In the genomic region with DNA sequence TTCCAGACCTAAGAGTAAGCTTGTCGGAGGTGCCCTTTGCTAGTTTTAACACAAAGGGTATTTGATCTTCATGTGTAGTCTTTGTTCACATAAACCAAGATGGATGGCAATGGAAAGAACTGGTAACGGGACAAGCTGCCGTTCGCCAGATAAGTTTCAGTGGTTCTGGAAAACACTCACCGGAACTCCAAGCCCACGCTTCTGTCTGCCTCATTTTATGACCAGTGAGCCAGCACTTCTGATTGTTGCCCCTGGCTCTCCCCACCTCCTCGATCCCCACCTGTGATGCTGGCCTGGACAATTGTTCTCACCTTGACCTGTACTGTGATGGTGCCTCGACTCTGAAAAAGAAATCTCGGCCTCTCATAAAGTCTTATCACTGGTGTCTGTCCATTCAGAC, we compare ENCODE assay signal across 22 mouse cellular contexts.
DNase-seq lines count a peak whose midpoint lies in the region; ATAC-seq lines count a peak whose summit lies in the region.
"Had no signal": no experiment of that assay in that cellular context is flagged by ENCODE, and none has a peak within 500 bp of the region (broad histone marks: within the 10 kb centered on the region; RNA-seq: fewer than 3 reads in every experiment).

No protein-coding gene starts in this region.

- no peaks in the 10 kb centered on the region; the same call in 1 of the 2 replicates for H3K36me3 ChIP-seq in forebrain, embryonic 16.5 days (ENCODE audit: control insufficient read depth, insufficient read depth)
- H3K36me3 ChIP-seq in forebrain, embryonic 12.5 days (replicated peaks): peaks cover 12% of the 10 kb centered on the region
- peaks cover 74% of the 10 kb centered on the region for H3K36me3 ChIP-seq in heart, embryonic 13.5 days
- H3K36me3 ChIP-seq in heart, embryonic 10.5 days: peaks cover 52% of the 10 kb centered on the region
- no peaks in the 10 kb centered on the region for H3K36me3 ChIP-seq in midbrain, embryonic 15.5 days (replicated peaks)
- H3K36me3 ChIP-seq in midbrain, embryonic 10.5 days: peaks cover 17% of the 10 kb centered on the region

- 90% methylated on average over 9 of the region's 9 CpGs for WGBS in forebrain, embryonic 16.5 days
- 89% methylated on average over 9 of the region's 9 CpGs for WGBS in forebrain, embryonic 12.5 days
- 77% methylated on average over 9 of the region's 9 CpGs for WGBS in heart, embryonic 13.5 days
- 78% methylated on average over 9 of the region's 9 CpGs for WGBS in heart, embryonic 10.5 days
- WGBS in midbrain, embryonic 15.5 days: 92% methylated on average over 9 of the region's 9 CpGs
- WGBS in midbrain, embryonic 10.5 days: 92% methylated on average over 9 of the region's 9 CpGs

- DNase-seq in heart, embryonic 10.5 days (ENCODE audit: low spot score): no peak
- DNase-seq in midbrain, embryonic 10.5 days (ENCODE audit: low spot score): no peak
- DNase-seq: adrenal gland, postnatal 14 days; cerebellum, adult 18-20 months; cerebellum, adult 9-11 months; cerebellum, postnatal 36 days; gastrocnemius, postnatal 10 days; heart, postnatal 36 days; kidney, adult 11 months had no signal

- no peak for ATAC-seq in forebrain, embryonic 16.5 days
- ATAC-seq in forebrain, embryonic 12.5 days (ENCODE audit: low FRiP score): no peak
- ATAC-seq in heart, embryonic 13.5 days (ENCODE audit: extremely low read depth, insufficient number of reproducible peaks, low FRiP score, low TSS enrichment): no peak
- ATAC-seq in midbrain, embryonic 15.5 days (replicated peaks): no peak
- ATAC-seq: activated CD4-positive, CD25-positive, alpha-beta regulatory T cell, adult 4 months; hindbrain, postnatal 0 days; Patski had no signal

- H3K4me2 ChIP-seq in forebrain, embryonic 16.5 days (ENCODE audit: low read length): no peak overlapping the region
- H3K4me2 ChIP-seq in forebrain, embryonic 12.5 days: no peak overlapping the region
- no peak overlapping the region for H3K4me2 ChIP-seq in heart, embryonic 13.5 days
- no peak overlapping the region for H3K4me2 ChIP-seq in midbrain, embryonic 15.5 days
- H3K4me2 ChIP-seq: embryonic facial prominence, embryonic 15.5 days; heart, embryonic 15.5 days; hindbrain, embryonic 12.5 days had no signal

- no peak overlapping the region for H3K4me3 ChIP-seq in forebrain, embryonic 16.5 days (replicated peaks; ENCODE audit: low read length)
- no peak overlapping the region for H3K4me3 ChIP-seq in forebrain, embryonic 12.5 days (replicated peaks)
- no peak overlapping the region for H3K4me3 ChIP-seq in heart, embryonic 13.5 days
- H3K4me3 ChIP-seq in heart, embryonic 10.5 days: no peak overlapping the region
- no peak overlapping the region for H3K4me3 ChIP-seq in midbrain, embryonic 15.5 days
- no peak overlapping the region for H3K4me3 ChIP-seq in midbrain, embryonic 10.5 days
- H3K4me3 ChIP-seq: embryonic facial prominence, embryonic 15.5 days; erythroblast, embryonic 14.5 days; heart, adult 2 months; heart, embryonic 15.5 days; hindbrain, embryonic 12.5 days had no signal

- H3K4me1 ChIP-seq in forebrain, embryonic 16.5 days (replicated peaks; ENCODE audit: control insufficient read depth, insufficient read depth, low read length): peaks cover 11% of the 10 kb centered on the region; the same call in 1 of the 2 replicates
- H3K4me1 ChIP-seq in forebrain, embryonic 12.5 days: peaks cover 14% of the 10 kb centered on the region
- peaks cover 34% of the 10 kb centered on the region for H3K4me1 ChIP-seq in heart, embryonic 13.5 days
- peaks cover 19% of the 10 kb centered on the region for H3K4me1 ChIP-seq in heart, embryonic 10.5 days
- H3K4me1 ChIP-seq in midbrain, embryonic 15.5 days: peaks cover 17% of the 10 kb centered on the region
- peaks cover 18% of the 10 kb centered on the region for H3K4me1 ChIP-seq in midbrain, embryonic 10.5 days

- H3K9me3 ChIP-seq in forebrain, embryonic 16.5 days (ENCODE audit: control insufficient read depth, low read length): no peaks in the 10 kb centered on the region
- H3K9me3 ChIP-seq in forebrain, embryonic 12.5 days: no peaks in the 10 kb centered on the region
- 0 out of 2 replicates have a peak, but pooled peaks cover 4% of the 10 kb centered on the region for H3K9me3 ChIP-seq in heart, embryonic 13.5 days
- no peaks in the 10 kb centered on the region for H3K9me3 ChIP-seq in heart, embryonic 10.5 days
- no peaks in the 10 kb centered on the region for H3K9me3 ChIP-seq in midbrain, embryonic 15.5 days
- H3K9me3 ChIP-seq in midbrain, embryonic 10.5 days (replicated peaks): no peaks in the 10 kb centered on the region
- H3K9me3 ChIP-seq: embryonic facial prominence, embryonic 15.5 days; heart, embryonic 15.5 days; hindbrain, embryonic 12.5 days had no signal

- peak overlapping the region; percentile 3 for H3K27ac ChIP-seq in forebrain, embryonic 16.5 days (ENCODE audit: low read length)
- no peak overlapping the region for H3K27ac ChIP-seq in forebrain, embryonic 12.5 days
- H3K27ac ChIP-seq in heart, embryonic 13.5 days (replicated peaks): 0 out of 2 replicates have a peak overlapping the region, but pooled peaks have one; percentile 13
- no peak overlapping the region for H3K27ac ChIP-seq in heart, embryonic 10.5 days
- H3K27ac ChIP-seq in midbrain, embryonic 15.5 days: 0 out of 2 replicates have a peak overlapping the region, but pooled peaks have one; percentile 20
- no peak overlapping the region for H3K27ac ChIP-seq in midbrain, embryonic 10.5 days (replicated peaks)
- H3K27ac ChIP-seq: embryonic facial prominence, embryonic 15.5 days; heart, adult 2 months; heart, embryonic 15.5 days; hindbrain, embryonic 12.5 days; hindbrain, postnatal 0 days had no signal

- no peaks in the 10 kb centered on the region for H3K27me3 ChIP-seq in forebrain, embryonic 16.5 days (replicated peaks; ENCODE audit: control insufficient read depth, insufficient read depth, low read length)
- no peaks in the 10 kb centered on the region for H3K27me3 ChIP-seq in forebrain, embryonic 12.5 days
- no peaks in the 10 kb centered on the region for H3K27me3 ChIP-seq in heart, embryonic 13.5 days (replicated peaks)
- H3K27me3 ChIP-seq in heart, embryonic 10.5 days (ENCODE audit: insufficient read depth, poor library complexity, severe bottlenecking): no peaks in the 10 kb centered on the region
- no peaks in the 10 kb centered on the region for H3K27me3 ChIP-seq in midbrain, embryonic 15.5 days (replicated peaks)
- H3K27me3 ChIP-seq in midbrain, embryonic 10.5 days (ENCODE audit: low read depth, poor library complexity, severe bottlenecking): peaks cover 14% of the 10 kb centered on the region
- H3K27me3 ChIP-seq: CH12.LX; embryonic facial prominence, embryonic 15.5 days; heart, embryonic 15.5 days; hindbrain, embryonic 12.5 days; Patski had no signal

- no peak overlapping the region for H3K9ac ChIP-seq in forebrain, embryonic 16.5 days (replicated peaks; ENCODE audit: low read depth, low read length)
- H3K9ac ChIP-seq in forebrain, embryonic 12.5 days: no peak overlapping the region
- no peak overlapping the region for H3K9ac ChIP-seq in heart, embryonic 13.5 days
- no peak overlapping the region for H3K9ac ChIP-seq in midbrain, embryonic 15.5 days
- H3K9ac ChIP-seq: embryonic facial prominence, embryonic 15.5 days; heart, embryonic 15.5 days; hindbrain, embryonic 12.5 days had no signal

Comparison
In these comparisons a context has a peak if more than half of its experiments do, and no peak if none do; other contexts are left out.
1. H3K27ac ChIP-seq: peak in forebrain, embryonic 16.5 days (single experiment), heart, embryonic 13.5 days (single experiment) and midbrain, embryonic 15.5 days (single experiment); none in forebrain, embryonic 12.5 days (single experiment), heart, embryonic 10.5 days (single experiment) and midbrain, embryonic 10.5 days (single experiment).